Mouse (Mus musculus): Measurements from ENCODE around the gene Akirin2.
"Not testable (repeated sequence)": the region's sequence is repeated elsewhere in the genome, so short reads cannot be mapped to it uniquely, and the experiment has no call there.

Akirin2 gene

GRCm38 (mm10) chr4:34550748-34551097 lies at the start of gene Akirin2:
Akirin2 (plus strand) TSS chr4:34550937.
- DNase-seq (ENCODE audit: low read depth, low spot score), result no peak

- no peak for DNase-seq (ENCODE audit: low read depth, low spot score)
Measured at GRCm38 (mm10) chr4:34510305-34510704, 40.4 kb upstream of the Akirin2 start.

DNA sequence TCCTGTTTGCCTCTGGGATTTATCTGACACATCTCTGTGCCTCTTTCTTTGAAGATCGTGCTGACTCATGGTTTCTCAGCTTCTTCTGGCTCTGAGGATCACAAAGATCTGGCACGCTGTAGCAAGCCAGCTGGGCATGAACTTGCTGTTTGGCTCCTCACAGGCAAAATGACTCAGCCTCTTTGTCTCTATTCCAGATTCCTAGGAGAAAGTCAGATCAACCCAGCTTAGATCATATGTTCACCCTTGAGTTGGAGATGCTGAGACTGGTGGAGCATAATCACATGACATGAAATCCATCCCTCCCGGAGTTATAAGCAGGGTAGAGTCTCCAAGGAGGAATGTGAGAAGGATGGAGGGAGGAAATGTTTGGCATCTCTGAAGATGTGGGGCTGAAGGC lies 27.9 kb upstream of the Akirin2 start:
- DNase-seq (ENCODE audit: low read depth, low spot score), result no peak

DNA sequence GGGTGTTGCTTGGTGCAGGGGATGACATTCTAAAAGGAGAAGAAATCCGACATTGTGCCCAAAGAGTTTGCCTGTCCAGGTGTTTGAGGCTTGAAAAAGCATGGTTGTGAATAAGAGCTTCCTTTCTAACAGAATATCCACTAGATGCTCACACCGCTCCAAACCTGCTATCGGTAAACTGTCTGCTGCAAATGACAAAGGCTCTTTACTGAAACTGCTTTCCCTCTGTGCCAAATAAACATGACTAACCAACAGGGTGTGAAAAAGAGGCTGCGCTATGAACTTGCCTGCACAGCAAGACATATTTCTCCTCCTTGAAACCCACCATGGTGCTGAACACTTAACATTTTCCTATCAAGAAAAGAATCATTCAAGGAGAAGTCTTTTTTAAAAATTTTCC lies 27.2 kb upstream of the Akirin2 start:
- DNase-seq (ENCODE audit: low read depth, low spot score), result no peak

- DNase-seq (ENCODE audit: low read depth, low spot score), result no peak
Measured at GRCm38 (mm10) chr4:34526771-34527170, 24.0 kb upstream of the Akirin2 start.

DNA sequence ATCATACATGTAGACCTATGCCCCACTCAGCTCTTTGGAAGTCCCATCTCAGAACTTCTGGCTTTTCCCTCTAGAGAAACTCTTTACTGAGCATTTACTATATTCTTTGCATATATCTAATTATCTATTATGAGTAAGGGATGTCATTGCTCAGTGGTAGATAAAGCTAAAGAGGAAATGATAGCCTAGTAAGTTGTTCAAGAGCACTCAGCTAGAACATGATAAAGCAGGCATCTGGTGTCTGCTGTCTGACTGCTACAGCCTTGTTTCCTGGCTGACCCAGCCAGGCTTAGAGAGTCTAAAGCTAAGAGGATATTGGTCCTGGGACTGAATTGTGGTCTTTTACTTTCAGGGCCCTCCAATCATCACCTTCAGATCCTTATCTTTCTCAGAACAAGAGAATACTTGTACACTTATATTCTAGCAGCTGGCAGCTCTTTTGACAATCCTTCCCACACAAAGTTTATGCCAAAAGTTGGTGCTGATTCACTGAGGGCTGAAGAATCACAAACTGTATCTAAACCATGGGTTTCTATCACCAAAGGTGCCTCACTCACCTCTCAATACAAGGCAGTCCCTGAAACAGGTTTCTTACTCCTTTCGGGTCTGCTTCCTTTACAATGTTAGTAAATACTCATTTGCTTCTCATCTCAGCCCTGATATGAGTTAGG lies 22.2 kb upstream of the Akirin2 start:
- DNase-seq (ENCODE audit: low read depth, low spot score), result no peak

- no peak for DNase-seq (ENCODE audit: low read depth, low spot score)
Measured at GRCm38 (mm10) chr4:34529379-34529778, 21.4 kb upstream of the Akirin2 start.

- DNase-seq (ENCODE audit: low read depth, low spot score), result no peak
Measured at GRCm38 (mm10) chr4:34529941-34530340, 20.8 kb upstream of the Akirin2 start.

DNA sequence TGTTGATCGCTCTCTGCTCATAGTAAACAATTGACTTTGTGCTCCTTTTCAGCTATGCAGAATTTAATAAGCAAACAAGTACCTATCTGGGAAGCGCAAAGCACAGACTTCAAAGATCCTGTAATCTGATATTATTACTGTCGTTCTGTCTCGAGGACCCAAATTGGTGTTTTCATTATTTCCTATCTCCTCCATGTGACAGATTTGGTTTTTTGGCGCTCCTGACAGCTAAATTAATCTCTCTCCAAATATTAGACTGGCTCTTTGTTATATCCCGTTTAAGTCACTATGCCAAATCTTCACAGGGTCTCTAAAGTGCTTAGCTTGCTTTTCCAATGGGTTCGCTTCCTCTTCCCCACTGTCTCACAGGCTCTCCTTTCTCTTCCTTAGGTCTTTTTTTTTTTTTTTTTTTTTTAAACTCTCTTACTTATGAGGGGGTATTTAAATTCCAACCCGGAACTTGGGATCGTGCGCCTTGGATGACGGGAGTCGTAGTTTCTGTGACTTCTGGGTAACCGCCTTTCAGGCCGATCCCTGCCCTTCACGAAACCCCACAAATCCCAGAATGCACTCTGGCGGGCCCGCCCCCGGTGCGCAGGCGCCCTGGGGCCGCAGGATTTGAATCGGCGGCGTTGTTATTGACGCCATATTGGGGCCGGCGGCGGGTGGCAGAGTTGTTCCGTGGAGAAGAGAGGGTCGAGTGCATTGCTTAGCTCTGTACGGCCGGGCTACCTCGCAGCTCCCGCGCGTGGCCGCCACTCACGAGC lies 573 bp upstream of the Akirin2 start:
- peak; percentile 92 for DNase-seq (ENCODE audit: low read depth, low spot score)

DNA sequence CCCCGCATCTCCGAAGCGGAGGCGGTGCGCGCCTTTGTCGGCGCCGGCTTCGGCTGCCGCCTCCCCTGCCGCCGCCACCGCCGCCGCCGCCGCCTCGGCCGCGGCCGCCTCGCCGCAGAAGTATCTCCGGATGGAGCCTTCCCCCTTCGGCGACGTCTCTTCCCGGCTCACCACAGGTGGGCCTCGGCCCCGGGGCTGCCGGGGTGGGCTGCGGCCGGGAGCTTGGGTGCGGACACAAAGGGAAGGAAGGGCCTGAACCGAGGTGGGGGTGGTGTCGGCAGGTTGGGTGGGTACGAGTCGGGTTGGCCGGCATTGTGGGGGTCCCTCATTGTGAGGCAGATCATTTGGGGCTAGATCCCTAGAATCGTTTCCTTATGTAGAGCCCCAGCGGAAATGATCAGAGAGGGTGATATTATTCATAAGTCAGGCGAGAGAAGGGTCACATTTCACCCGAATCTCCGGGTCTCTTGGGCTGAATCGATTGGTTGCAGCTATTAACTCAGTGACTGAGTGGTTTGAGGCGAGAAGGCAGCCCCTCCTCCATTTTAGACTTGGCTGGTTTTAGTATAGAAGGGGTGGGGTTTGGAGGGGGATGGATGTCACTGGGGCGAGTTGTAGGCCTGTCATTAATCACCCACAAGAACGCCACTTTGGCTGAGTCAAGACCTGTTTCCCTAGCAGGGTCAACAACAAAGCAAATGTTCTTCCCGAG lies 517 bp downstream of the Akirin2 start:
- DNase-seq (ENCODE audit: low read depth, low spot score), result peak; percentile 42

DNA sequence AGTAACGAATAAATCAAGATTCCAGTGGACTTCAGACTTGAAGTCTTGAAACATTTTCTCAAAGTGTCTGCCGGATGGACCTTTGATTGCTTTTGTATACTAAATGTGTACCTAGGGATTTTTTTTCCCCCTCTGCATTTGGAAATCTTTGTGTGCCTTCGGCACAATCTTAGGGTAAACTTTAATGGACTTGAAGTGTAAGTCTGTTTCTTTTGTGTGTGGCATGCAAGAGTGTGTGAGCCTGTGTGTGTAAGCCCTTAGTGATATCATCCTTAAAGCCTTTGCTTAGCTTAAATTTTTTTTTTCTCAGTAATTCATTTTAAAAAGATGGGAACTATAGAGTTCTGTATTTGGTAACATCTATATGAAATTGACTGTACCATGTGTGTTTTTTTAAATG lies 1.2 kb downstream of the Akirin2 start:
- no peak for DNase-seq (ENCODE audit: low read depth, low spot score)

DNA sequence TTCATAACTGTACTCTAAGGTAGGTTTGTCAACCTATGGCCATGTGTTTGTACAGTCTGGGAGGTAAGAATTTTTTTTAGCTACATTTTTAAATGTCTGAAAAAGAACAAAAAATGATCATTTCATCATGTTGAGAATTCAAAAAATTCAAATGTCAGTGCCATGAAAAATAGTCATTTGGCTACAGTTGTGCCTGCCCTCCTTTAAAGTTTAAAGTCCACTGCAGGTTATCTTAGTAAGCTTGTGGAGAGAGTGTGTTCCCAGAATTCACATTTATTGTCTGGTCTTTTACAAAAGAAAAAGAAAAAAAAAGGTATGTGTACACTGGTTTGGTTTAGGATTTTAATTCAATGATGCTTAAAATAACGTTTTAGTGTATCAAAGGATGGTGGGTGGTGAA lies 3.9 kb downstream of the Akirin2 start:
- DNase-seq (ENCODE audit: low read depth, low spot score), result no peak

- DNase-seq (ENCODE audit: low read depth, low spot score), result no peak
Measured at GRCm38 (mm10) chr4:34555604-34556003, 4.9 kb downstream of the Akirin2 start.

DNA sequence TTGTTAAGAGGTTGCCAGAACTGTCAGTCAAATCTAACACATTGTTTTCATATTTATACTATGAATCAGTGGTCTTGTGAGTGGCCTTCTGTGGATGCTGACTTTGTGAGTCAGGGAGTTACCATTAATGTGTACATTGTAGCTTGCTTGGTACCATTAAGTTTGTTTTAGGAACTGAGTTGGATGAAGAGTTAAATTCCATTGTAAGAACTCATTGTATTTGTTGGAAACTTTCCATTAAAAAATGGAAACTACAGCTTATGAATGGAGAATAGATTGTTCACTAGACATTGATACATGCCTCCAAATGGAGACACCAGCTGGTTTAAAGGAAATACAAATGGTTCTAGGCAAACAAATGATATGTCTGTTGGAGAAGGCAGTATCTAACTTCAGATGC lies 5.4 kb downstream of the Akirin2 start:
- DNase-seq (ENCODE audit: low read depth, low spot score), result no peak

DNA sequence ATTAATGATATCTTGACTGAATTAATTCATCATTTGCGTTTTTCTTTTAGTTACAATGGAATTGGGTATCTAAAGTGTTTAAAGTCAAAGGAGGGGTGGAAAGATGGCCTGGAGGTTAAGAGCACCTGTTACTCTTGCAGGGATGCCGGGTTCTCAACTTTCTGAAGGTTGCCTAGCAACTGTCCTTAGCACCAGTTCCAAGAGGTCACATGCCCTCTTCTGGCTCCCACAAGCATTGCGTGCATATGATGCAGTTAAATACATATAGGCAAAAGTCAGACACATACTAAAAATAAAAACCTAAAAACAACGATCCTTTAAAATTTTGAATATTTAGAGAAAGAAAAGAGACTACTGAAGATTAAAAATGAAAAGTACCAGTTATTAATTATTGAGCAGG lies 10.2 kb downstream of the Akirin2 start:
- peak; percentile 21 for DNase-seq (ENCODE audit: low read depth, low spot score)

GRCm38 (mm10) chr4:34566226-34566625 lies 15.5 kb downstream of the Akirin2 start:
- no peak for DNase-seq (ENCODE audit: low read depth, low spot score)

DNA sequence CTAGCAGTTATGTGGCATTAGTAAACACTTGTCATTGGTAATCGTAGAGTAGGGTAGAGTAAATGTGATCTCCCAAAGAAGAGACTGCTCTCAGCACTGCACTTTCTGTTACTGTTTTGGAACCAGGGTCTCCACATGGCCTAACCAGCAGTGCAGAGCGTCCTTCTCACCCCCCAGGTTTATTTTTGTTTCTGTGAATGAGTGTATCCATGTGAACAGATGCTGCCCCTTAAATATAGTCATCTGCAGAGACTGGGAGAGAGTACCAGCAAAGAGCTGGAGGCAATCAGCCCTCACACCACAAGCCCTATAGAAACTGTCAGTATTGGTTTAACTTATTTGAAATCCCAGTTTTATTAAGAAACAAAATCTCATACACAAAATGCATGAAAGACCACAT lies 22.1 kb downstream of the Akirin2 start:
- no peak for DNase-seq (ENCODE audit: low read depth, low spot score)

- DNase-seq (ENCODE audit: low read depth, low spot score), result no peak
Measured at GRCm38 (mm10) chr4:34577028-34577427, 26.3 kb downstream of the Akirin2 start.

DNA sequence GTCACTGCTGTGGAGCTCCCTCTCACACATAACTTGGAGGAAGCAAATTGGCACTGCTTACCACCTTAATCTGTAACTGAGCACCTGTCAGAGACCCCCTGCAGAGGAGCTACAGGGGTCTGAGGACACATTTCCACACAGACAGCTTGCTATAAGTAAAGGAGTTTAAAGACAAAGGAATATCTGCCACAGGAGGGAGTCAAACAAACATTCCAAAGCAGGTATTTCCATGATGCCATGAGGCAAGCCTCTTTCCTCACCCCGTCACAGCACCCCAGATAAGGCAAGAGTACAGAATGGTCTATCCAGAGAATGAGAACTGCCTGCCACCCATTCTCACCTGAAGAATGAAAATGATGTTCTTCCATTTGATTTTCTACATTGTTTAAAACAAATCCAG lies 28.5 kb downstream of the Akirin2 start:
- no peak for DNase-seq (ENCODE audit: low read depth, low spot score)

DNA sequence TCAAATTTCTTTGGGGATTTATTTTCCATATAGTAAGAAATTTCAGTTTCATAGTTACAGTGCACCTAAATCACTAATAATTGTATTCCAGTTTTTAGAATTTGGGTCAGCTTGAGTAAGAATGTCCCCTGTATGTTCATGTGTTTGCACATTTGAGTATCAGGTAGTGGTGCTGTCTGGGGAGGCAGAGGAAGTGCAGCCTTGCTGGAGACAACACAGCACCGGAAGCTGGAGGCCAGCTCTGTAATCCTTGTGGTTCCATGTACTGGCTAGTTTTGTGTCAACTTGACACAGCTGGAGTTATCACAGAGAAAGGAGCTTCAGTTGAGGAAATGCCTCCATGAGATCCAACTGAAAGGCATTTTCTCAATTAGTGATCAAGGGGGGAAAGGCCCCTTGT lies 30.8 kb downstream of the Akirin2 start:
- DNase-seq (ENCODE audit: low read depth, low spot score), result not testable (repeated sequence)

DNA sequence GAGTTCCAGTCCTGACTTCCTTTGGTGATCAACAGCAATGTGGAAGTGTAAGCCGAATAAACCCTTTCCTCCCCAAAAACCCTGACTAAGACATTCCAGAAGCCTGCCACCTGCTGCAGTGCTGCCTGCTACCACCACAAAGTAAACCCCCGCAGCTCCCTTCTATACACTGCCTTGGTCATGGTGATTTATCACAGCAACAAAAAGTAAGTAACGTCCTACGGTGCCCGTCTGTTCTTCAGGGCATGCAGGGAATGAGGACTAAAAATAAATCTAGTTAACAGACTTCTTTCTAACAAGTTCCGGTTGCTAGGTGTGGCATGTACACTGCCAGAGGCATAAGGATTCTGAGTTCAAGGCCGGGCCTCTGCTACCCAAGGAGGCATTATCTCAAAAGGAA lies 31.3 kb downstream of the Akirin2 start:
- DNase-seq (ENCODE audit: low read depth, low spot score), result no peak

GRCm38 (mm10) chr4:34582476-34582875 lies 31.7 kb downstream of the Akirin2 start:
- DNase-seq (ENCODE audit: low read depth, low spot score), result no peak

GRCm38 (mm10) chr4:34583427-34583826 lies 32.7 kb downstream of the Akirin2 start:
- no peak for DNase-seq (ENCODE audit: low read depth, low spot score)

Measured in c-Kit-negative CD71-positive TER-119-positive erythroid progenitor cells, embryonic 14.5 days (primary cell).